Mouse (Mus musculus) liver, postnatal 0 days (tissue): ENCODE data around the gene Sirt4. TPM values are rescaled to one million over a fixed set of nuclear protein-coding genes. Genes with fewer than 3 reads are reported as not detected.

Source experiments
- ATAC-seq: fragments of 200-750 bp; cut with Nextera tagmentation; 2 replicates; pipeline ENCODE4 v1.8.0; 2017; ENCODE audit warnings: mild to moderate bottlenecking, moderate library complexity
- DNase-seq: peaks from one replicate; pipeline ENCODE4 v3.0.0-alpha.2; 2016
- H3K27ac ChIP-seq: fragments of 300-500 bp; sonication (generic); 2 replicates; pipeline ENCODE4 v1.5.1; 2014; ENCODE audit warnings: antibody characterized with exemption, moderate library complexity, mild to moderate bottlenecking, low read depth
- H3K27me3 ChIP-seq: fragments of 300-500 bp; sonication (generic); 2 replicates; pipeline ENCODE4 v1.6.1; 2014; ENCODE audit warnings: low read length, control low read depth, mixed read lengths; ENCODE audit not compliant: insufficient read depth
- H3K36me3 ChIP-seq: fragments of 300-500 bp; sonication (generic); replicated peaks from 2 replicates; pipeline ENCODE4 v1.6.1; 2014; ENCODE audit warnings: mild to moderate bottlenecking, control low read depth, low read length, moderate library complexity, mixed read lengths; ENCODE audit not compliant: insufficient read depth
- H3K4me1 ChIP-seq: fragments of 300-500 bp; sonication (generic); 2 replicates; pipeline ENCODE4 v1.6.1; 2014; ENCODE audit warnings: antibody characterized with exemption, mild to moderate bottlenecking, control low read depth; ENCODE audit not compliant: insufficient read depth
- H3K4me2 ChIP-seq: fragments of 300-500 bp; sonication (generic); 2 replicates; pipeline ENCODE4 v1.6.1; 2014; ENCODE audit warnings: low read depth, mild to moderate bottlenecking, low read length, moderate library complexity, mixed read lengths
- H3K4me3 ChIP-seq: fragments of 300-500 bp; sonication (generic); 2 replicates; pipeline ENCODE4 v1.5.1; 2014; ENCODE audit warnings: low read depth, low read length
- H3K9ac ChIP-seq: fragments of 300-500 bp; sonication (generic); replicated peaks from 2 replicates; pipeline ENCODE4 v1.6.1; 2014; ENCODE audit warnings: mild to moderate bottlenecking, moderate library complexity
- H3K9me3 ChIP-seq: fragments of 300-500 bp; sonication (generic); 2 replicates; pipeline ENCODE4 v1.6.1; 2016; ENCODE audit warnings: mild to moderate bottlenecking, control low read depth, low read length, mixed read lengths
- CTCF ChIP-seq: sonication (generic); IDR thresholded peaks from 2 replicates; pipeline ENCODE4 v1.5.1; 2016; ENCODE audit warnings: antibody characterized with exemption, low read depth
- EP300 ChIP-seq: IDR thresholded peaks from 2 replicates; pipeline ENCODE4 v1.6.1; 2016; ENCODE audit warnings: antibody characterized with exemption, low read depth, mild to moderate bottlenecking
- whole genome bisulfite sequencing: fragments of 180-500 bp; shearing (Covaris S2); extraction: QIAGEN DNeasy Blood & Tissue Kit; methylation state at CpG from one replicate; pipeline ENCODE4 v1.1.7; 2014; ENCODE audit not compliant: insufficient replicate concordance; 5-methylcytosine and 5-hydroxymethylcytosine counted together
- polyA plus RNA-seq: library from polyadenylated mRNA; unstranded; fragments of >200 nt; fragmentation: Nextera tagmentation; extraction: Ambion mirVana; gene quantifications from 2 replicates; pipeline ENCODE4 v1.2.1, GENCODE M21; 2015

Gene Sirt4
- polyA plus RNA-seq, 1 experiment from 2014 or later: 3.9 TPM

- Histone ChIP-seq H3K4me2 (no peak overlapping the region), H3K36me3 (no peaks in the 10 kb centered on the region), H3K9ac (no peak overlapping the region), H3K9me3 (no peaks in the 10 kb centered on the region), H3K27ac (no peak overlapping the region), H3K4me3 (no peak overlapping the region), H3K27me3 (no peaks in the 10 kb centered on the region), H3K4me1 (peaks cover 23% of the 10 kb centered on the region)
- TF ChIP-seq CTCF: no peak
- no peak for TF ChIP-seq EP300
- DNase-seq (no peak), ATAC-seq (no peak)
- WGBS: 69% methylated on average over 5 of the region's 5 CpGs
Observed at GRCm38 (mm10) chr5:115493441-115493840, 8.9 kb upstream of the Sirt4 start.

GRCm38 (mm10) chr5:115492711-115493335, 8.3 kb upstream of the Sirt4 start:
- no peaks in the 10 kb centered on the region for H3K36me3 ChIP-seq
- peaks cover 25% of the 10 kb centered on the region for H3K4me1 ChIP-seq
- H3K4me2 ChIP-seq: no peak overlapping the region
- no peak overlapping the region for H3K4me3 ChIP-seq
- H3K9me3 ChIP-seq: no peaks in the 10 kb centered on the region
- no peak overlapping the region for H3K9ac ChIP-seq
- no peaks in the 10 kb centered on the region for H3K27me3 ChIP-seq
- ATAC-seq (no peak), DNase-seq (no peak)
- no peak overlapping the region for H3K27ac ChIP-seq
- 58% methylated on average over 6 of the region's 6 CpGs for WGBS
- no peak for TF ChIP-seq EP300
- no peak for TF ChIP-seq CTCF

DNA sequence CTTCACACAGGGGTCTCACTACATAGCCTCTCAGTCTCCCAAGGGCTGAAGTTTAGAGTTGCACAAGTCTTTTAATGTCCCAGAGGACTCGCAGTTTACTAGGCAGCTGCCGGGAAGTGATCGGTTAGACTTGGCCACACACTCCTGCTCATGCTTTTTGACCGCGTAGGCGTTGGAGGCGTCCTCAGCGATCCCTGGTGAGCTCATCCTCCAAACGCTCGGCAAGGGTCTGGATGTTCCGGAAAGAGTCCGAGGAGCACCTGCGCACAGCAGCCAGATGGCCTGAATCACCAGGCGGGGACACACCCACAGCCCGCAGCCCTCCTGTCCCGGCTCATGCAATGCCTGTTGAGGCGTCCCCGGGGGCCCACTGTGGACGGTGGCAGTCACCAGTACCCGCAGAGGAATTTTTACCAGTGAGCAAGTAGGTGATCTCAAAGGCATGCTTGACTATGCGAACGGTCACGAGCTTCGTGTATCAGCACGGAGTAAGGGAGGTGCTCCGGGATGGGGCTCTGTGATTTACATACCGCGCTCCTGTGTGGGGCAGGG, 7.3 kb upstream of the Sirt4 start:
- no peaks in the 10 kb centered on the region for H3K36me3 ChIP-seq
- peaks cover 25% of the 10 kb centered on the region for H3K4me1 ChIP-seq
- peak overlapping the region; percentile 77 for H3K4me2 ChIP-seq
- peak overlapping the region; percentile 28 for H3K9ac ChIP-seq
- peak overlapping the region; percentile 26 for H3K4me3 ChIP-seq
- TF ChIP-seq EP300 (no peak), CTCF (0 out of 2 replicates have a peak, but pooled peaks have one; percentile 2)
- 5% methylated on average over 28 of the region's 28 CpGs for WGBS
- H3K9me3 ChIP-seq: no peaks in the 10 kb centered on the region
- peak overlapping the region; percentile 100; the same call in 1 of the 2 replicates for H3K27ac ChIP-seq
- ATAC-seq: peak; percentile 26
- DNase-seq: peak; percentile 76
- H3K27me3 ChIP-seq: no peaks in the 10 kb centered on the region

DNA sequence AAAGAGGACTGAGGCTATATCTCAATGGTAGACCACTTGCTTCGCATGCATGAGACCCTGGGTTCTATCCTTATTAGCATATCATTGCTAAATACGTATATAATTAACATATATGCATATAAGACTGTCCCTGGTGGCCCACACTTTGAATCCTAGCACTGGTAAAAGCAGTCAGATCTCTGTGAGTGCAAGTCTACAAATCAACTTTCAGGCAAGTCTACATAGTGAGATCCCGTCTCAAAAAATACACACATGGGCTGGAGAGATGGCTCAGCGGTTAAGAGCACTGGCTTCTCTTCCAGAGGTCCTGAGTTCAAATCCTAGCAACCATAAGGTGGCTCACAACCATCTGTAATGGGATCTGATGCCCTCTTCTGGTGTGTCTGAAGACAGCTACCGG, 6.6 kb upstream of the Sirt4 start:
- Histone ChIP-seq H3K36me3 (no peaks in the 10 kb centered on the region), H3K27me3 (no peaks in the 10 kb centered on the region), H3K4me1 (peaks cover 25% of the 10 kb centered on the region), H3K4me3 (no peak overlapping the region), H3K9ac (peak overlapping the region; percentile 42), H3K27ac (peak overlapping the region; percentile 100), H3K9me3 (no peaks in the 10 kb centered on the region), H3K4me2 (peak overlapping the region; percentile 77)
- no peak for ATAC-seq
- TF ChIP-seq CTCF (0 out of 2 replicates have a peak, but pooled peaks have one; percentile 12), EP300 (no peak)
- 30% methylated on average over 5 of the region's 5 CpGs for WGBS
- DNase-seq: no peak

DNA sequence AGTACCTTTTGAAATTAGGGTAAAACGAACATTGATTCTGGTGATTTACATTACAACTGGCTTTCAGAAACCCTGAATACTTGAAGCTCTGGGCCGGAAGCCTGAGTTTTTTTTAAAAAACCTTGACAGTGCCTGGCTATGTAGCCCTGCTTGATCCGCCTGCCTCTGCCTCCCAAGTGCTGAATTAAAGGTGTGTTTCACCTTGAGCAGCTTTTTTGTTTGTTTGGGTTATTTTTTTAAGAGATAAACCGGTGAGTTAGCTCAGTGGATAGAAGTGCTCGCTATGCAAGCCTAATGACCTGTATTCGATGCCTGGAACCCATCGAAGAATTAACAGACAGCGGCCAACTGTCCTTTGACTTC, 6.1 kb upstream of the Sirt4 start:
- Histone ChIP-seq H3K4me2 (peak overlapping the region; percentile 77), H3K4me3 (0 out of 2 replicates have a peak overlapping the region, but pooled peaks have one; percentile 16), H3K9ac (peak overlapping the region; percentile 42; the same call in 1 of the 2 replicates), H3K9me3 (no peaks in the 10 kb centered on the region), H3K27ac (peak overlapping the region; percentile 100), H3K4me1 (peaks cover 25% of the 10 kb centered on the region), H3K27me3 (no peaks in the 10 kb centered on the region), H3K36me3 (no peaks in the 10 kb centered on the region)
- WGBS: 8% methylated on average over 8 of the region's 8 CpGs
- no peak for TF ChIP-seq EP300
- no peak for TF ChIP-seq CTCF
- no peak for DNase-seq
- ATAC-seq: no peak

GRCm38 (mm10) chr5:115489699-115490637, 5.4 kb upstream of the Sirt4 start:
- DNase-seq (peak; percentile 91), ATAC-seq (peak; percentile 82)
- TF ChIP-seq CTCF (no peak), EP300 (peak; percentile 52)
- Histone ChIP-seq H3K4me2 (peak overlapping the region; percentile 77), H3K9me3 (no peaks in the 10 kb centered on the region), H3K4me1 (peaks cover 28% of the 10 kb centered on the region), H3K27ac (peak overlapping the region; percentile 100), H3K9ac (peak overlapping the region; percentile 94), H3K27me3 (no peaks in the 10 kb centered on the region), H3K4me3 (peak overlapping the region; percentile 42), H3K36me3 (no peaks in the 10 kb centered on the region)
- WGBS: under 1% methylated on average over 50 of the region's 50 CpGs
